14 mouse cellular contexts compared by ENCODE assay signal in the genomic region with DNA sequence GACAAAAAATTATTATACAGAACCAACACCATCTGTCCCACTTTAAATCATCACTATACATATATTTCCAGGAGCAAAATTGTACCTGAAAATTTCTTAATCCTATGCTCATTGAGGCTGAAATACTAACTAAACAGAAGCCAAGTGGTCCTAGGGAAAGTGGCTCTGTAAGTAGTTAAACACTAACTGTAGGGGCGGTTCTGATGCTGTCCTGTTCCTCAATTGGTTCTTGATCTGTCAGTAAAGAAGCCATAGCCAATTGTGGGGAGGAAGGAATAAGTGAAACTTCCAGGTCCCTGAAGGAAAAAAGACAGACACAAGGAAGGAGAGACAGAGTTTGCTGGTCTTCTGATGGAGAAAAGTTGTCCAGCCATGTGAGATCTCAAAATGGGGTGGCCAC.
"Had no signal": no experiment of that assay in that cellular context is flagged by ENCODE, and none has a peak within 500 bp of the region (broad histone marks: within the 10 kb centered on the region; RNA-seq: fewer than 3 reads in every experiment).

No protein-coding gene starts in this region.

- H3K27ac ChIP-seq: liver, embryonic 12.5 days; liver, embryonic 14.5 days; midbrain, embryonic 10.5 days; midbrain, embryonic 12.5 days; neural tube, embryonic 12.5 days; stomach, embryonic 15.5 days; stomach, postnatal 0 days had no signal

- DNase-seq: lung, embryonic 14.5 days; midbrain, embryonic 14.5 days; right cerebral cortex, postnatal 14 days; thymus, adult 2 months; thymus, postnatal 25 days; thymus, postnatal 4 days had no signal

- H3K4me3 ChIP-seq: liver, embryonic 12.5 days; midbrain, embryonic 10.5 days; midbrain, embryonic 12.5 days; myocyte; neural tube, embryonic 12.5 days; stomach, embryonic 15.5 days had no signal
